Mouse (Mus musculus) lung, postnatal 0 days (tissue): ENCODE measurements at regions not wholly inside any gene's neighbourhood (a gene's known extent, or its start where the extent isn't known, plus 50 kb on each side); places are given as distances from the start of the nearest gene placed in this dataset.
"Not testable (repeated sequence)": the region's sequence is repeated elsewhere in the genome, so short reads cannot be mapped to it uniquely, and the experiment has no call there.

Experiments used
- CTCF ChIP-seq: IDR thresholded peaks from 2 replicates; pipeline ENCODE4 v1.5.1; 2016; ENCODE audit warnings: antibody characterized with exemption, mild to moderate bottlenecking
- EP300 ChIP-seq: IDR thresholded peaks from 2 replicates; pipeline ENCODE4 v1.6.1; 2016; ENCODE audit warnings: antibody characterized with exemption, mild to moderate bottlenecking, control low read depth

- TF ChIP-seq CTCF, EP300: not testable (repeated sequence)
Measured at GRCm38 (mm10) chr1:137214328-137214727, 254.1 kb upstream of the Nr5a2 start.
